Mouse (Mus musculus) thymus, adult 2 months (tissue): Measurements from ENCODE around the gene Asf1a.

Experiments
- CTCF ChIP-seq: fragments of 200-500 bp; IDR thresholded peaks from 2 replicates; pipeline ENCODE4 v1.5.1; 2012; ENCODE audit warnings: mild to moderate bottlenecking, control low read depth, low read length, moderate library complexity, borderline replicate concordance; ENCODE audit not compliant: control insufficient read depth, poor library complexity, insufficient read depth; ENCODE audit errors: extremely low read depth
- POLR2A ChIP-seq: fragments of 200-500 bp; IDR thresholded peaks from 2 replicates; pipeline ENCODE4 v1.6.1; 2012; ENCODE audit warnings: mild to moderate bottlenecking, low read length, control low read depth, moderate library complexity; ENCODE audit not compliant: control insufficient read depth, poor library complexity, insufficient read depth; ENCODE audit errors: extremely low read depth

- peak; percentile 21; the same call in 1 of the 2 replicates for TF ChIP-seq CTCF
- no peak for TF ChIP-seq POLR2A
Observed at GRCm38 (mm10) chr10:53629918-53630250, 33.3 kb downstream of the Asf1a start.
